Mouse (Mus musculus) adrenal gland, adult 10 weeks (tissue): ENCODE data around the gene Prss8. TPM values are rescaled to one million over a fixed set of nuclear protein-coding genes. Genes with fewer than 3 reads are reported as not detected.

Source experiments
- polyA plus RNA-seq: library from polyadenylated mRNA; stranded (reverse); fragments of 350-450 nt; fragmentation: Illumina TruSeq; extraction: RNeasy Lipid Tissue Mini Kit (QIAGEN cat#74804); gene quantifications from one replicate; pipeline ENCODE4 v1.2.3, GENCODE M21; 2014; ENCODE audit warnings: low read depth, low replicate concordance

Prss8 gene
- not detected for polyA plus RNA-seq

GRCm38 (mm10) chr7:127929923-127930322, at the start of gene Prss8:
Prss8 (minus strand) TSS chr7:127930104.

GRCm38 (mm10) chr7:127967004-127967921, 37.4 kb upstream of the Prss8 start, which contains the start of gene Fus:
Fus (plus strand) TSS chr7:127967457.

GRCm38 (mm10) chr7:127946470-127947023, 16.6 kb upstream of the Prss8 start, which contains the start of gene Prss36:
Prss36 (minus strand) TSS chr7:127946725.

GRCm38 (mm10) chr7:127912190-127912871, 17.6 kb downstream of the Prss8 start, which contains the start of gene Kat8:
Kat8 (plus strand) TSS chr7:127912516.

GRCm38 (mm10) chr7:127903971-127904796, 25.7 kb downstream of the Prss8 start, which contains the start of gene Bckdk:
Bckdk (plus strand) TSS chr7:127904082.

GRCm38 (mm10) chr7:127895442-127895841, 34.5 kb downstream of the Prss8 start, which contains the start of the genes Gm21974 and Vkorc1:
Gm21974 (minus strand) TSS chr7:127895454.
Vkorc1 (minus strand) TSS chr7:127895617.

GRCm38 (mm10) chr7:127890798-127891197, 39.1 kb downstream of the Prss8 start, which contains the start of gene Prss53:
Prss53 (minus strand) TSS chr7:127890970.

GRCm38 (mm10) chr7:127876467-127877348, 53.2 kb downstream of the Prss8 start, which contains the start of gene Zfp668:
Zfp668 (minus strand) TSS chr7:127876828.

GRCm38 (mm10) chr7:127876041-127876466, 53.9 kb downstream of the Prss8 start, which contains the start of gene Zfp646:
Zfp646 (plus strand) TSS chr7:127876221.

Other genes with a start within 250 kb of the Prss8 start
- 5.5 TPM for gene Bcl7c, start 221.2 kb downstream of the Prss8 start, polyA plus RNA-seq
- gene Ctf1, start 217.4 kb downstream of the Prss8 start, polyA plus RNA-seq: 2.6 TPM
- not detected for gene Ctf2, start 197.9 kb downstream of the Prss8 start, polyA plus RNA-seq
- gene Fbxl19, start 185.6 kb downstream of the Prss8 start, polyA plus RNA-seq: 0.29 TPM
- 5.6 TPM for gene Orai3, start 160.3 kb downstream of the Prss8 start, polyA plus RNA-seq
- gene Setd1a, start 153.4 kb downstream of the Prss8 start, polyA plus RNA-seq: 7.7 TPM
- not detected for gene Gm49388, start 144.5 kb downstream of the Prss8 start, polyA plus RNA-seq
- gene Hsd3b7, start 129.5 kb downstream of the Prss8 start, polyA plus RNA-seq: 17.3 TPM
- gene Stx4a, start 105.8 kb downstream of the Prss8 start, polyA plus RNA-seq: 16.9 TPM
- gene Stx1b, start 105.6 kb downstream of the Prss8 start, polyA plus RNA-seq: 0.93 TPM
- gene Zfp646, start 53.9 kb downstream of the Prss8 start, polyA plus RNA-seq: 7.7 TPM
- gene Zfp668, start 53.3 kb downstream of the Prss8 start, polyA plus RNA-seq: 3.4 TPM
- not detected for gene Prss53, start 39.1 kb downstream of the Prss8 start, polyA plus RNA-seq
- gene Gm21974, start 34.6 kb downstream of the Prss8 start, polyA plus RNA-seq: not detected
- gene Vkorc1, start 34.5 kb downstream of the Prss8 start, polyA plus RNA-seq: 40.1 TPM
- 4.7 TPM for gene Bckdk, start 26.0 kb downstream of the Prss8 start, polyA plus RNA-seq
- gene Kat8, start 17.6 kb downstream of the Prss8 start, polyA plus RNA-seq: 8.5 TPM
- not detected for gene Prss36, start 16.6 kb upstream of the Prss8 start, polyA plus RNA-seq
- 456 TPM for gene Fus, start 37.4 kb upstream of the Prss8 start, polyA plus RNA-seq
- gene Pycard, start 63.8 kb upstream of the Prss8 start, polyA plus RNA-seq: 2.3 TPM
- gene Trim72, start 73.8 kb upstream of the Prss8 start, polyA plus RNA-seq: not detected
- gene Itgam, start 132.5 kb upstream of the Prss8 start, polyA plus RNA-seq: 4.1 TPM
- gene Gm49368, start 132.6 kb upstream of the Prss8 start, polyA plus RNA-seq: not detected
- gene Itgax, start 199.4 kb upstream of the Prss8 start, polyA plus RNA-seq: 0.99 TPM
- not detected for gene Itgad, start 224.3 kb upstream of the Prss8 start, polyA plus RNA-seq